Mouse (Mus musculus) small intestine, adult 2 months (tissue): ENCODE results near the gene Gba. TPM values are rescaled to one million over a fixed set of nuclear protein-coding genes. Genes with fewer than 3 reads are reported as not detected.

Source experiments
- H3K27ac ChIP-seq: fragments of 200-500 bp; 2 replicates; pipeline ENCODE4 v1.5.1; 2012; ENCODE audit warnings: low read depth, low read length, control low read depth, inconsistent platforms; ENCODE audit not compliant: insufficient read depth
- H3K27me3 ChIP-seq: fragments of 200-500 bp; 2 replicates; pipeline ENCODE4 v1.6.1; 2012; ENCODE audit warnings: mild to moderate bottlenecking, moderate library complexity, low read length, inconsistent platforms; ENCODE audit not compliant: control insufficient read depth, insufficient read depth
- H3K36me3 ChIP-seq: fragments of 200-500 bp; 2 replicates; pipeline ENCODE4 v1.6.1; 2012; ENCODE audit warnings: mild to moderate bottlenecking, low read length, control low read depth, inconsistent platforms; ENCODE audit not compliant: control insufficient read depth, insufficient read depth
- H3K4me1 ChIP-seq: fragments of 200-500 bp; 2 replicates; pipeline ENCODE4 v1.6.1; 2012; ENCODE audit warnings: low read length, inconsistent platforms, mixed read lengths; ENCODE audit not compliant: control insufficient read depth, insufficient read depth, insufficient read length
- H3K4me3 ChIP-seq: fragments of 200-500 bp; 2 replicates; pipeline ENCODE4 v1.5.1; 2012; ENCODE audit warnings: low read depth, mild to moderate bottlenecking, control low read depth, inconsistent platforms, low read length, moderate library complexity
- CTCF ChIP-seq: fragments of 200-500 bp; IDR thresholded peaks from 2 replicates; pipeline ENCODE4 v1.5.1; 2012; ENCODE audit warnings: low read depth, mild to moderate bottlenecking, control low read depth, inconsistent platforms, low read length, moderate library complexity, mixed read lengths; ENCODE audit not compliant: insufficient replicate concordance, insufficient read length; ENCODE audit errors: extremely low read depth
- POLR2A ChIP-seq: fragments of 200-500 bp; IDR thresholded peaks from 2 replicates; pipeline ENCODE4 v1.6.1; 2012; ENCODE audit warnings: low read depth, mild to moderate bottlenecking, control low read depth, inconsistent platforms, low read length, moderate library complexity
- WGBS: fragments of 180-500 bp; shearing (Covaris S2); methylation state at CpG from one replicate; pipeline ENCODE4 v1.1.7; 2018; 5-methylcytosine and 5-hydroxymethylcytosine counted together
- polyA plus RNA-seq: library from polyadenylated mRNA; depleted of rRNA; stranded (reverse); fragments of >200 nt; gene quantifications from 2 replicates; pipeline ENCODE4 v1.2.3, GENCODE M21; 2012

Gba gene
- polyA plus RNA-seq, 1 experiment: 70.6 TPM

DNA sequence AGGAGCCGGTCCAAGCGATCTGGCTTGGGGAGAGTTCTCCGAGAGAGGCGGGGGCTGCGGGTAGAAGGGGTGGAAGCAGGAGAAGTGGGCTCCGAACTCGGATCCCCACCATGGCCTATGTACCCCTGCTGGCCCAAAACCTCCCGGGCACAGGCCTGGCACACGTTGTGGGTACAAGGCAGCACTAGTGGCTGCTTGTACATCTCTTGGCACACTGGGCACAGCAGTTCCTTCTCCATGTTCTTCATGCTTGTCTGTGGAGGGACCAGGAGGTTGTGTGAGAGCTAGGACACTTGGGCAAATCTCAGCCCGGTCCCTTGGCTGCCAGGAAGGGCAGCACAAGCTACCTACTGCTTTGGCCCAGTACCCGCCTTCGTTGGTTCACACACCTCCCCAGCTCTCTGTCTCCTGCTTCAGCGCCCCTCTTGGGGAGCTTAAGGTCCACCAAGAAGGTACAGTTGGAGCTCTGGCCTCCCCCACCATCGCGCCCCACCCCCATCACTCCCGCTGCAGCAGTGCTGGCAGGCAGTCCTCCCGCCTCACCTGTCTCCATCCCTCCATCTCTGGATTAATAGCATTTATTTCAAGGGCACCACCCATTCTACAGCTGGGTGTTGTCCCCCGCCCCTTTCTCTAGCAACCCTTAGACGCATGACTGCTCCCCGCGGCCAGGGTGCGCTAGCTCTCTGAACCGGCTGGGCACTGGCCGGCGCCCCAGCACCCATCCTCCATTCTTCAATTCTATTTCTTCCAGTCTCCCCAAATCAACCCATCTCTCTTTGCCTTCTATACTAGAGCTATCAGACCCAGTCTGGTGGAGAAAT lies 41.6 kb downstream of the Gba start:
- H3K27ac ChIP-seq: no peak overlapping the region
- H3K4me1 ChIP-seq: peaks cover 10% of the 10 kb centered on the region
- peaks cover 2% of the 10 kb centered on the region; the same call in 1 of the 2 replicates for H3K36me3 ChIP-seq
- H3K27me3 ChIP-seq: no peaks in the 10 kb centered on the region
- 33% methylated on average over 25 of the region's 25 CpGs for WGBS
- TF ChIP-seq CTCF: no peak
- TF ChIP-seq POLR2A: no peak
- peak overlapping the region; percentile 45 for H3K4me3 ChIP-seq

DNA sequence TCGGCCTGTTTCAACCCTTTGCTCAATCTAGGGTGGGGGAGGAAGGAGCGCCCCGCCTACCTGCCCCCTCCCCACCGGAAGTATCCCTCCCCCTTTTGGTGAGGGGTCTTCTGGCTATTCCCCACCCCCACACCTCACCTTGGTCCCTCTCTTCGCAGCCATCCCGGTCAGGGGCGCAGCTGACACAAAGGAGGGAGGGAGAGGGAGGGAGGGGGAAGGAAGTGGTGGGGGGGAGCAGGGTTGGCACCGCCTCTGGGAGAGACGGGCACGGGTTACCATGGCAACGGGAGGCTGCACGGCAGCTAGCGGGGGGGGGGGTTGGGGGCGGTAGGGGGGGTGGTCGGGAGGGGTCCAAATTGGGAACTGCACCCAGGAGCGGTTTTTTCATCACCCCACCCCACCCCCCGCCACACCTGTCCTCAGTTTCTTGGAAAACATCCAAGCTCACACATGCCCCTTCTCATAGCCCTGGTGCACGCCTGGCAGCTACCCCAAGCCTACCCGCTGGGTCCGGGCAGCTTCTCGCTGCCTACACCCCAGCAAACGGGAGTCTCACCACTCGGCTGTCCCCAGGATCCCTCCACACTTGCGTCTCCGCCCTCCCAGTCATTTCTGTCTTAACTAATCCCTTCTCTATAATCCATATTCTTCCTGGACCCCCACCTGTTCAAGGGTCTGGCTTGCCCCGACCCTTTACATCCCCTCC lies 42.4 kb downstream of the Gba start:
- Histone ChIP-seq H3K4me3 (peak overlapping the region; percentile 49), H3K27me3 (no peaks in the 10 kb centered on the region), H3K36me3 (peaks cover 6% of the 10 kb centered on the region; the same call in 1 of the 2 replicates), H3K27ac (no peak overlapping the region), H3K4me1 (peaks cover 10% of the 10 kb centered on the region)
- TF ChIP-seq POLR2A (no peak), CTCF (no peak; the same call in 1 of the 2 replicates)
- WGBS: 2% methylated on average over 24 of the region's 26 CpGs

DNA sequence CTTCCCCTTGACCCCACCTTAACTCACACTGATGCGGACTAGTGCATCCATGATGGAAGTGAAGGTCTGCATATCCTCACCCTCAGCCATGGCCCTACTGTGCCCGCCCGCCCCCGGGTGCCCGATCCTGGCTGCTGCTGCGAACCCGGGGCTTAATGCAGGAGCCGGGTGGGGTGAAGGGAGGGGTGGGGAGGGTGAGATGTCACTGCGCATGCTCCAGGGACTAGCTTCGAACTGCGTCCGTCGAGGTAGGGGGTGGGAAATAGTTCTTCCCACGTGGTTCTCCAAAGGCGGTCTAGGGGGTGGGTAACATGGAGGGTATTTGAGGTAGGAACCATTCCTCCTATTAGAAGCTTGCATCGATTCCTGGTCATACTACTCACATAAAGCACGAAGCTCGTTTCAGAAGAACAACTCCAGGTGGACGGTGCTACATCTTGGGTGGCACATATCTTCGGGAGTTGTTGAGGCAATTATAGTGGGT lies 43.0 kb downstream of the Gba start, which contains the start of gene Krtcap2:
Gene Krtcap2, plus strand, starts transcription at position 279 of the 484 bp plus-strand sequence.
- peak within 1 kb of the TSS; percentile 84 for H3K4me3 ChIP-seq
- WGBS: 4% methylated on average over 20 of the region's 20 CpGs
- TF ChIP-seq POLR2A (no peak), CTCF (no peak; the same call in 1 of the 2 replicates)
- H3K36me3 ChIP-seq: peaks cover 6% of the 10 kb centered on the region; the same call in 1 of the 2 replicates
- no peaks in the 10 kb centered on the region for H3K27me3 ChIP-seq
- peaks cover 13% of the 10 kb centered on the region for H3K4me1 ChIP-seq
- H3K27ac ChIP-seq: peak within 1 kb of the TSS; percentile 57

DNA sequence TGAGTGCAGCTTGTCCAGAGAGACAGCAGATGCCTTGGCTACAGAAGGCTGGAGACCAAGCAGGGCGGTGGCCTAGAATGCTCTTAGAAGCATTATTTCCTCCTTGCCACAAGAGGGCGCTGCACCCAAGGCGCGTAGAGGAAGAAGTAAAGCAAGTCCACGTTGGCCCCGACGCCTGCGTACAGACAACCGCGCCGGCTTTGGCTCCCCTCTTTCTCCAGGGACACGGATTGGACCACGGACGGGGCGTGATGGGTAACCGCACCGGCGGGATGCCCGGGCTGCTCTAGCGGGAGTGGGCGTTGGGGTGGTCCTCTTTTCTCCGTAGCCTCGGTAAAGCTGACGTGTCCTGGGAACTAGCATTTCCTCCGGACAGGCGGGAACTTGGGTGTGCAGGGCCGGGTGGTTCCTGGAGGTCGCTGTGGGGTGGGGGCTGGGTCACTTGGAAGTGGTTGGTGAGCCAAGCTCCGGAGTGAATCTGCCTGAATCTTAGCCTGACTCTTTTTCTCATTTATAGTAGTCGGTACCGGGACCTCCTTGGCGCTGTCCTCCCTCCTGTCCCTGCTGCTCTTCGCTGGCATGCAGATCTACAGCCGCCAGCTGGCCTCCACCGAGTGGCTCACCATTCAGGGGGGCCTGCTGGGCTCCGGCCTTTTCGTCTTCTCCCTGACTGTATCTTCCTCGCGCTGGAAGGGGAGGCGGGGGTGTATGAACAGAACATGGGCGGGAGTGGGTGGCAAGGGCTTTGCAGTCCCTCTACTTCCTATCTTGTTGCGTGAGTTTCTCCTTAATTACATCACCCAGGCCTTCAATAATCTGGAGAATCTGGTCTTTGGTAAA lies 43.8 kb downstream of the Gba start, which contains the start of gene Trim46:
Gene Trim46, minus strand, starts transcription at position 49 of the 840 bp plus-strand sequence.
- TF ChIP-seq CTCF (peak; percentile 91), POLR2A (0 out of 2 replicates have a peak, but pooled peaks have one; percentile 28)
- under 1% methylated on average over 42 of the region's 42 CpGs for WGBS
- no peaks in the 10 kb centered on the region for H3K27me3 ChIP-seq
- peak within 1 kb of the TSS; percentile 84 for H3K4me3 ChIP-seq
- peak within 1 kb of the TSS; percentile 57 for H3K27ac ChIP-seq
- peaks cover 6% of the 10 kb centered on the region; the same call in 1 of the 2 replicates for H3K36me3 ChIP-seq
- peaks cover 20% of the 10 kb centered on the region for H3K4me1 ChIP-seq

DNA sequence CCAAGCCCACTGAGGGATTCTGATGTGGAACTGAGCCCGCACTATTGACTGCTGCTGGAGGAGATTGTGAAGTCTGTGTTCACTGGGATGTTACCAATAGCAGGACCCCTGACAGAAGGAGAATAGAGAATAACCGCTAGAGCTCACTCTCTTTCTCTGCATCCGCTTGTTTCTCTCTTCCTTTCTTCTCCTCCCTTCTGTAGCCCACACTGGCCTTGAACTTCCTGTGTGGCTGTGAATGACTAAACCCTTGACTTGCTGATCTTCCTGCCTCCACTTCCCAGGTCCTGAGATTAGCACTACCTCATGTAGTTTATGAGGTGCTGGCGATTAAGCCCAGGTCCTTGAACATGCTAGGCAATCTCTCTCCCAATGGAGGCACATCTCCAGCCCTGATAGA lies 44.7 kb downstream of the Gba start:
- Histone ChIP-seq H3K4me3 (peak overlapping the region; percentile 11; the same call in 1 of the 2 replicates), H3K4me1 (peaks cover 30% of the 10 kb centered on the region)
- WGBS: 82% methylated on average over 4 of the region's 4 CpGs

DNA sequence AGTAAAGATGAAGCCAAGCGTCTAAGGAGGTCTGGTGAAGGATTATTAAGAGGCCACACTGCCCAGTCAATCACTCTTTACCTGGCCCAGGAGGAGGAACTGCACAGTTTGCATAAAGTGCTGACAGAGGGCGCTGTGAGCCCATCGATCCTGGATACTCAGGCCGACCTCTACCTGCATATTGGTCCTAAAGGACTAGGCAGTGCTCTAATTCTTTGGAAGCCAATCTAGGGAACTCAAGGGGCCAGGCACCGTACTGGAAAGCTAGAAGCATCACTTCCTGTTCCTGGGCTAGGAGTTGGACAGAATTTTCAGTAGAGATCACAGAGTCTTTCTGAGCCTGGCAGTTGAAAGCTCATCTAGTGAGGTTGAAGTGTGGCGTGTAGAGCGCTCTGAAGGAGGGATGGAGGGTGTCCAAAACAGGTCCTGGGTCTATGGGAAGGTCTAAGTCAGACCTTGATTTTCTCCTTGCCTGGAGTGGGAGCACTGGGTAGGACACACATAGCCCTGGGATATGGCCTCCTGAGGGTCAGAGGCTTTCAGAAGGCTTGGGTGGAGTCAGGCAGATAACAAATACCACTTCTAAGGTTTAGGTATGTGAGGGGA lies 47.8 kb downstream of the Gba start:
- Histone ChIP-seq H3K4me1 (peaks cover 32% of the 10 kb centered on the region), H3K27ac (peak overlapping the region; percentile 50), H3K27me3 (no peaks in the 10 kb centered on the region), H3K4me3 (no peak overlapping the region), H3K36me3 (peaks cover 6% of the 10 kb centered on the region; the same call in 1 of the 2 replicates)
- 19% methylated on average over 7 of the region's 7 CpGs for WGBS
- TF ChIP-seq CTCF: peak; percentile 72; the same call in 1 of the 2 replicates
- TF ChIP-seq POLR2A: no peak

More for the DNA sequence above, 44.7 kb downstream of the Gba start:
- no peaks in the 10 kb centered on the region for H3K27me3 ChIP-seq
- H3K36me3 ChIP-seq: peaks cover 6% of the 10 kb centered on the region; the same call in 1 of the 2 replicates
- TF ChIP-seq POLR2A (no peak), CTCF (no peak)
- H3K27ac ChIP-seq: no peak overlapping the region
